Mouse (Mus musculus) E14TG2a.4 (cell line): ENCODE measurements at regions not wholly inside any gene's neighbourhood (a gene's known extent, or its start where the extent isn't known, plus 50 kb on each side); places are given as distances from the start of the nearest gene placed in this dataset.

Source experiments
- CTCF ChIP-seq: conservative IDR thresholded peaks from 2 replicates; pipeline ENCODE4 v1.5.1; 2014; ENCODE audit warnings: low read length
- NANOG ChIP-seq: IDR thresholded peaks from 2 replicates; pipeline ENCODE4 v1.6.1; 2014; ENCODE audit warnings: borderline replicate concordance, low read length, mixed read lengths
- POU5F1 ChIP-seq: IDR thresholded peaks from 2 replicates; pipeline ENCODE4 v1.6.1; 2014; ENCODE audit warnings: low read length, borderline replicate concordance

GRCm38 (mm10) chr8:26226612-26227528 is 107.5 kb downstream of the Gm45692 start:
- TF ChIP-seq CTCF (no peak), NANOG (no peak), POU5F1 (no peak)
